In the genomic region with DNA sequence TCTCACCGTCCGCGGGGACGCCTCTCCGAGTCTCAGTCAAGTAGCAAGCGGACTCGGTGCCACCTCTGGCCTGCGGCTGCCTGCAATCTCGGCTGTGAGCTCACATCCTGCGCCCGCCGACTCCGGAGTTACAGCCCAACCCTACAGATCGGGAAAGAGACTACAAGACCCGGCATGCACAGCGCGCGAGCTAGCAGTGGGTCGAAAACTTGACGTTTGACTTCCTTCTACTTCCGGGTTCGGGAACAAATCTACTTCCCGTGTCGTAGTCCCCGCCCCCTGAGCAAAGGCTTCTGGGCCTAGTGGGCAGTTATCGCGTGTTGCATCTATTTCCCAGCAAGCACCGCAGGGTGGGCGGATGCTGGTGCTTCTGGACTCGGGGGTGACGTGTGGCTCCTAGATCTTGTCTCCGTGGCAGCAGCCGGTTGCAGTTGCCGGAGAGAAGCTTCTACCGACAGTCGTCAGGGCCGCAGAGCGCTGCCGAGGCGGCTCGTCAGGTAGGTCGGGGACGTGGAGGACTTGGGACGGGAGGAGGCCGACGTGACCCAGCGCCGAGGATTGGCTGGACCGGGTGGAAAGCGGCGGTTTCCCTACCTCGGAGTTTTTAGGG, we compare ENCODE assay signal across 8 mouse cellular contexts. TPM values are rescaled to one million over a fixed set of nuclear protein-coding genes. Genes with fewer than 3 reads are reported as not detected.
A peak's percentile ranks its signal among the peaks of the same experiment; 100 is the strongest.
DNase-seq lines count a peak whose midpoint lies in the region; ATAC-seq lines count a peak whose summit lies in the region.

A gene (minus strand): TSS at position 253 of the 610 bp plus-strand sequence.
A gene (plus strand): TSS at position 282 of the 610 bp plus-strand sequence.

- ATAC-seq in megakaryocyte progenitor cell, adult 5-6 weeks (replicated peaks; ENCODE audit: poor library complexity), result peak; percentile 98

- DNase-seq in adipocyte (ENCODE audit: low spot score), result peak; percentile 99
- peak; percentile 99 for DNase-seq in embryo, embryonic 10 days (ENCODE audit: low spot score)
- peak; percentile 90 for DNase-seq in gastrocnemius, postnatal 10 days
- peak; percentile 99 for DNase-seq in induced T-regulatory cell, adult 2 months (ENCODE audit: low read depth)
- peak; percentile 97 to 99 for DNase-seq in left cerebral cortex, adult 9 months (ENCODE audit: low spot score in 2 of 2)
- peak; percentile 96 for DNase-seq in right cerebral cortex, postnatal 14 days
- DNase-seq in urinary bladder, postnatal 36 days (ENCODE audit: low spot score in 2 of 2), result peak; percentile 93 to 98

RNA-seq across cellular contexts. Expression of the first gene that starts in this region (rescaled TPM):
- 10 to 100 TPM; 39.3 to 42.6 TPM for total RNA-seq in gastrocnemius, postnatal 10 days (2021)
- 8.9 and 9.3 TPM in 2 replicates for total RNA-seq in megakaryocyte progenitor cell, adult 5-6 weeks (2015)
- 4.2 and 5.5 TPM in 2 replicates for total RNA-seq in megakaryocyte progenitor cell, adult 5-6 weeks (2017)

RNA-seq across cellular contexts. Expression of the second gene that starts in this region (rescaled TPM):
- 10 to 100 TPM; 28.0 to 39.1 TPM for total RNA-seq in gastrocnemius, postnatal 10 days (2021)
- total RNA-seq in megakaryocyte progenitor cell, adult 5-6 weeks (2015), result 112 and 130 TPM in 2 replicates
- total RNA-seq in megakaryocyte progenitor cell, adult 5-6 weeks (2017), result 158 and 160 TPM in 2 replicates

Comparison
In these comparisons a context has a peak if more than half of its experiments do, and no peak if none do; other contexts are left out.
1. Peak in every context shown above with its lines: DNase-seq and ATAC-seq.